Mouse (Mus musculus) gastrocnemius, adult 2 months (tissue): ENCODE data around the gene Gm28036. TPM values are rescaled to one million over a fixed set of nuclear protein-coding genes. Genes with fewer than 3 reads are reported as not detected.

Source experiments
- DNase-seq: peaks from one replicate; pipeline ENCODE4 v3.0.0; 2022
- H3K27ac ChIP-seq: fragments of 200-600 bp; 2 replicates; pipeline ENCODE4 v1.8.1; 2022; ENCODE audit warnings: mild to moderate bottlenecking
- H3K4me3 ChIP-seq: fragments of 200-600 bp; 2 replicates; pipeline ENCODE4 v1.8.1; 2022; ENCODE audit warnings: mild to moderate bottlenecking, moderate library complexity
- CTCF ChIP-seq: fragments of 200-600 bp; IDR thresholded peaks from 2 replicates; pipeline ENCODE4 v1.8.1; 2022; ENCODE audit warnings: antibody characterized with exemption, mild to moderate bottlenecking, moderate library complexity
- intact Hi-C: fragments of 180-260 bp; cut with DNase I; formaldehyde crosslinking; loops from one replicate; pipeline ENCODE4 v1.15.1; 2025
- long read RNA-seq, 2 experiments: library from polyadenylated mRNA; stranded (forward); transcript quantifications; one replicate each; pipeline ENCODE4 v2.0.0; 2021
- total RNA-seq, 2 experiments: library from RNA; stranded (reverse); gene quantifications; 2 replicates each; pipeline ENCODE4 v1.2.3; 2021

The Gm28036 gene
- total RNA-seq: 1 to 10 TPM; 3.8 to 4.3 TPM
- long read RNA-seq, experiment 1: 0 reads
- long read RNA-seq, experiment 2, partial matches to known transcripts: 0 of 1 reads
- long read RNA-seq, experiment 2, other reads (novel, unspliced or antisense): 1 of 1 reads

GRCm38 (mm10) chr2:156126992-156127391, at the start of gene Gm28036:
TSS of gene Gm28036 (minus strand) at chr2:156127092.
- no peak for TF ChIP-seq CTCF
- intact Hi-C loops: no loop called here
- Histone ChIP-seq H3K4me3 (no peak within 1 kb of the TSS), H3K27ac (peak within 1 kb of the TSS; percentile 48)
- no peak for DNase-seq

DNA sequence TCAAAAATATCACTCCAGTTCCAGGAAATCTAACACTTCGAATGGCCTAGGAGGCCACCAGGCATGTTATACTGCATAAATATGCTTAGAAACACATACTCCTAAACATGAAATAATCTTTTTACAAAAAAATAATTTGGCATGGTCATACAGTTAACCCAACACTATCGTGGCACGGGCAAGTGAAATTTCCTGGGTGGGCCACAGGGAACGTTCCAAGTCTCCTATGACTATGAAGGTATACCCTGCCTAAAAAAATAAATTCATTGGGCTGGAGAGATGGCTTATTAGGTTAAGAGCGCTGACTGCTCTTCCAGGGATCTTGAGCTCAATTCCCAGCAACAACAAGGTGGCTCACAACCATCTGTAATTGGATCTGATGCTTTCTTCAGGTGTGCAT, 39.7 kb upstream of the Gm28036 start:
- intact Hi-C loops: no loop called here
- no peak for DNase-seq
- no peak overlapping the region for H3K27ac ChIP-seq
- TF ChIP-seq CTCF: no peak
- H3K4me3 ChIP-seq: no peak overlapping the region

DNA sequence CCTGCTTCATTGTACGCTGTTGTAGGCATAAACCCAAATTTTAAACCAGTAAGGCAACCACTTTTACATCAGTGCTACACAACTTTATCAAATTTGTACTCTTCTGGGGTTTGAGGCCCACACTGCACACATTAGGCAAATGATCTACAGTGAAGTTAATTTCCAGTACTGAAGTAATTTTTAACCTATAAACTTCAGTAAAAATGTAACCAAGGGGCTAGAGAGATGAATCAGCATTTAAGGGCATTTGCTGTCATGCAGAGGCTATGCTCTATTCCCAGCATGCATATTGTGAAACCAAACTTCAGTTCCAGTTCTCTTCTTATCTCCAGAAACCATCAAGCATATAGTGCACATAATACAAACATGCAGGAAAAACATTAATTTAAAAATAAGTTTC, 38.6 kb upstream of the Gm28036 start:
- no peak for DNase-seq
- no peak for TF ChIP-seq CTCF
- intact Hi-C loops: no loop called here
- Histone ChIP-seq H3K27ac (no peak overlapping the region), H3K4me3 (no peak overlapping the region)

DNA sequence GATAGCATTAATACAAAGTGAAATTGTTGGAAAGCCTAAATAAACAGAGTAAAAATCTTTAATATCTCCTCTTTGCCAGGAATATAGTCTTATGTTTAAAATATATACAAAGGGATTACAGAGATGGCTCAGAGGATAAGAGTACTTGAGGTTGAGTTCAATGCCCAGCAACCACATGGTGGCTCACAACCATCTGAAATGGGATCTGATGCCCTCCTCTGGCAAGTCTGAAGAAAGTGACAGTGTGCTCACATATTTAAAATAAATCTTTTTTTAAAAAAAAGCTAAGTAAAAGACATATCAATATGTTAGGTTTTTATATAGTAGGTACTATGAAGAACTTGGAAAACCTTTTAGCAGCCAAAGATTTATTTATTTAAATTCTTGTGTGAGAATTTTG, 24.6 kb upstream of the Gm28036 start:
- Histone ChIP-seq H3K27ac (no peak overlapping the region), H3K4me3 (no peak overlapping the region)
- intact Hi-C loops: loop anchor here (5.0 kb wide), 1 partner anchor 131 kb away; no protein-coding TSS in a partner anchor
- TF ChIP-seq CTCF: peak; percentile 37; the same call in 1 of the 2 replicates
- DNase-seq: no peak

GRCm38 (mm10) chr2:156147316-156147915, 20.5 kb upstream of the Gm28036 start:
- Histone ChIP-seq H3K4me3 (no peak overlapping the region), H3K27ac (no peak overlapping the region)
- no peak for TF ChIP-seq CTCF
- no peak for DNase-seq
- intact Hi-C loops: no loop called here

DNA sequence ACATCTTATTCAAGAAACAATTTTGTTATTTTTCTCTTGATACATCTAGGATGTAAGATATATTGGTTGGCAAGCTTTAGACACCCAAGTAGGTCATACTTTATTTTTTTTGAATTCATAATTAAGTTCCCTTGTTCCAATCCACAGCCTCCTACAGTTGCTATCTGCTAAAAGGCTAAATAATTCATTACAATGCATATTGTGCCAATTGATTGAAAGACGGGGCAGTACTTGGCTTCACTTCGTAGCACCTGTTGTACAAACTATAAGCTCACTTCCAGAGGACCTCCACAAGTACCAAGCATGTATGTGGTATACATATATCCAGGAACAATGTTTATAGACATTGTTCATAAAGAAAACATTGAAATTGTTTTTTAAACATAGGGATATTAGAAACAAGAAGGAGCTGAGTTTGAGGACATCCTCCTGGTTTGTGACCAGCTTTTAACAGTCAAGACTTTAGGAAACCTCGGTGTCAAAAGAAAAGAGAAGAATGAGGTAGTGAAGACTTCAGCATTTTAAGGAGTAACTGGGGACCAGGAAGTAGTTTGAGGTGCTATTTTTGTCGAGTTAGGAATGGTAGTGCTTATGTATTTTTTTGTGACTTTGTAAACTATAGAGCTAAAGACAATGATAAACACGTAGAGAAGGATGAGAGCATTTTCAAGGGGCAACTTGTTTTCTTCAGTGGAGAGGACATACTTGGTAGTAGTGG, 19.5 kb upstream of the Gm28036 start:
- DNase-seq: no peak
- no peak for TF ChIP-seq CTCF
- H3K27ac ChIP-seq: no peak overlapping the region
- H3K4me3 ChIP-seq: no peak overlapping the region
- intact Hi-C loops: no loop called here

GRCm38 (mm10) chr2:156145486-156146130, 18.7 kb upstream of the Gm28036 start:
- TF ChIP-seq CTCF: no peak
- intact Hi-C loops: no loop called here
- H3K4me3 ChIP-seq: peak overlapping the region; percentile 93

GRCm38 (mm10) chr2:156143953-156144724, 17.2 kb upstream of the Gm28036 start, which contains the start of the genes Romo1 and Nfs1:
TSS of gene Romo1 (plus strand) at chr2:156144039.
TSS of gene Nfs1 (minus strand) at chr2:156144186.
- DNase-seq: peak; percentile 95
- peak; percentile 53 for TF ChIP-seq CTCF
- Histone ChIP-seq H3K4me3 (peak within 1 kb of the TSS; percentile 93), H3K27ac (peak within 1 kb of the TSS; percentile 93)
- intact Hi-C loops: loop anchor here (5.0 kb wide), 1 partner anchor 182 kb away; no protein-coding TSS in a partner anchor

More at GRCm38 (mm10) chr2:156145486-156146130, 18.7 kb upstream of the Gm28036 start:
- no peak overlapping the region for H3K27ac ChIP-seq
- DNase-seq: no peak

DNA sequence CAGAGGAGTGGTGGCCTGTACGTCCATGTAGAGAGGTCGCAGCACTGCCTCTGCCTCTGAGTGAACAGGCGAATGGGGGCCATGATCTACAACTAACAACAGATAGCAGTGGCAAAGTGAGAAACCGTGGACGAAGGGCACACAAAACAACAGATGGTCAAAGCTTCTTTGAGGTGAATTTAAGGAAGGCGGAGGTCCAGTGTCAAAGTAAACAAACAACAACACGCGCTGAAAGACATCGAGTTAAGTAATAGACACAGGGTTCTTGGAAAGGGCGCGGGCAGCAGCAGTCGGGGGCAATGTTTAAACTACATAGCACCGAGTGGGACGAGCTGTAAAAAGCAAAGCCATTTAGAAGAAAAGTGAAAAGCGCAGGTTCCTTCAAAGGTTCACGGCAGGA, 16.5 kb upstream of the Gm28036 start:
- DNase-seq: no peak
- Histone ChIP-seq H3K27ac (peak overlapping the region; percentile 93), H3K4me3 (peak overlapping the region; percentile 93)
- intact Hi-C loops: loop anchor here (5.0 kb wide), 1 partner anchor 181 kb away; no protein-coding TSS in a partner anchor
- no peak for TF ChIP-seq CTCF

GRCm38 (mm10) chr2:156142820-156143219, 15.9 kb upstream of the Gm28036 start:
- TF ChIP-seq CTCF: peak; percentile 31; the same call in 1 of the 2 replicates
- no peak overlapping the region for H3K27ac ChIP-seq
- intact Hi-C loops: loop anchor here (5.0 kb wide), 1 partner anchor 181 kb away; no protein-coding TSS in a partner anchor
- no peak for DNase-seq
- H3K4me3 ChIP-seq: peak overlapping the region; percentile 93

DNA sequence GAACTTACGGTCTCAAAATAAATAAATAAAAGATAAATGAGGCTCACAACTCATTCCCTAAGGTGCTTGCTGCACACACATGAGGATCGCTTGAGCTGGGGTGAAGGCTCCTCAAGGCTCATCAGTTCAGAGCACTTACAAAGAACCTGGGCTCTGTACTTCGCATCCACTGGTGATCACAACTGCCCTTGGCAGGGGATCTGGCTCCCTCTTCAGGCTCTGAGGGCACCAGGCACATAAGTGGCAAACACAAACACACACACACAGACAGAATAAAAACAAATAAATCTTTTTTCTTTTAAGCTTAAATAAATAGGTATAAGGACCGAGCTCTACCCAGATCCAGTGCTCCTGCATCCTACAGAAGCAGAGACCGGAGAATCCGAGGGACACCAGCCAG, 8.8 kb upstream of the Gm28036 start:
- peak; percentile 40 for TF ChIP-seq CTCF
- DNase-seq: no peak
- no peak overlapping the region for H3K4me3 ChIP-seq
- intact Hi-C loops: no loop called here
- no peak overlapping the region for H3K27ac ChIP-seq

- no peak for TF ChIP-seq CTCF
- no peak for DNase-seq
- intact Hi-C loops: no loop called here
- no peak overlapping the region for H3K27ac ChIP-seq
- H3K4me3 ChIP-seq: no peak overlapping the region
Observed at GRCm38 (mm10) chr2:156134161-156134560, 7.3 kb upstream of the Gm28036 start.
